Mouse (Mus musculus) lung, postnatal 0 days (tissue): ENCODE data around the gene Rabggtb.

Source experiments
- CTCF ChIP-seq: IDR thresholded peaks from 2 replicates; pipeline ENCODE4 v1.5.1; 2016; ENCODE audit warnings: antibody characterized with exemption, mild to moderate bottlenecking
- EP300 ChIP-seq: IDR thresholded peaks from 2 replicates; pipeline ENCODE4 v1.6.1; 2016; ENCODE audit warnings: antibody characterized with exemption, mild to moderate bottlenecking, control low read depth

GRCm38 (mm10) chr3:153929526-153929925 lies 16.7 kb upstream of the Rabggtb start:
- TF ChIP-seq CTCF (no peak), EP300 (no peak)
